Mouse (Mus musculus) ES-Bruce4 (cell line): ENCODE results near the gene Pdgfa. TPM values are rescaled to one million over a fixed set of nuclear protein-coding genes. Genes with fewer than 3 reads are reported as not detected.

Experiments used
- H3K27ac ChIP-seq: 2 replicates; pipeline ENCODE4 v1.5.1; 2012; ENCODE audit warnings: low read length, inconsistent platforms; ENCODE audit not compliant: insufficient read depth
- H3K27me3 ChIP-seq: 2 replicates; pipeline ENCODE4 v1.6.1; 2012; ENCODE audit warnings: mild to moderate bottlenecking, low read length, inconsistent platforms; ENCODE audit not compliant: control insufficient read depth, poor library complexity, insufficient read depth, severe bottlenecking
- H3K36me3 ChIP-seq: 2 replicates; pipeline ENCODE4 v1.6.1; 2012; ENCODE audit warnings: inconsistent platforms, mild to moderate bottlenecking, low read length, moderate library complexity; ENCODE audit not compliant: control insufficient read depth, poor library complexity, insufficient read depth, severe bottlenecking
- H3K4me1 ChIP-seq: one replicate; pipeline ENCODE4 v1.8.1; 2011; ENCODE audit warnings: low read length; ENCODE audit not compliant: control insufficient read depth, insufficient read depth
- H3K4me3 ChIP-seq: 2 replicates; pipeline ENCODE4 v1.5.1; 2011; ENCODE audit warnings: low read depth, mild to moderate bottlenecking, low read length
- H3K9ac ChIP-seq: 2 replicates; pipeline ENCODE4 v1.6.1; 2012; ENCODE audit warnings: low read depth, mild to moderate bottlenecking, inconsistent platforms; ENCODE audit not compliant: poor library complexity, severe bottlenecking
- H3K9me3 ChIP-seq: replicated peaks from 2 replicates; pipeline ENCODE4 v1.6.1; 2012; ENCODE audit warnings: mild to moderate bottlenecking, low read length, inconsistent platforms; ENCODE audit not compliant: control insufficient read depth, poor library complexity, insufficient read depth, severe bottlenecking
- CTCF ChIP-seq: IDR thresholded peaks from one replicate; pipeline ENCODE4 v1.8.1; 2011; ENCODE audit warnings: low read depth, low read length
- EP300 ChIP-seq: IDR thresholded peaks from 2 replicates; pipeline ENCODE4 v1.6.1; 2011; ENCODE audit warnings: low read depth, low read length; ENCODE audit not compliant: insufficient read depth
- POLR2A ChIP-seq: IDR thresholded peaks from one replicate; pipeline ENCODE4 v1.8.1; 2011; ENCODE audit warnings: low read length; ENCODE audit not compliant: insufficient read depth
- polyA plus RNA-seq: library from polyadenylated mRNA; stranded (reverse); fragments of >200 nt; gene quantifications from 2 replicates; pipeline ENCODE4 v1.2.4, GENCODE M21; 2011; ENCODE audit warnings: low read depth; ENCODE audit not compliant: missing spikeins, insufficient read depth, insufficient read length

The Pdgfa gene
- polyA plus RNA-seq, 1 experiment: 48.7 TPM

DNA sequence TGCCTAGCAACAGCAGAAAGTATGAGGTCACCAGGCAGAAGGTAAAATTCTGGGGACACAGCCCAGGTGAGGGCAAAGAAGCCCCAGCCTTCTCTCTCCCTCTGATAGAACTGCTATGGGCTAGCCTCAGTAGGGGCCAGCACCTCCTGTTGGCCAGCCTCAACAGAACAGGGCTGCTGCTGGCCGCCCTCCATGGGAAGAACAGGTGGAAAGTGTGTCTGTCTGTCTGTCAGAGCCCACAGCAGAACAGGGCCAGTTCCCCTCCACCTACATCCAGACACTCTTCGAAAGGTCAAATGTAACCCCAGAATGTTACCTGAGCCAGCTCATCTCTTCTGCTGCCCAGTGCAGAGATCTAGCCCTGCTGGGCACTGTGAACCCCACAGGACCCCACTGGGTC, 45.9 kb downstream of the Pdgfa start:
- Histone ChIP-seq H3K4me3 (no peak overlapping the region), H3K9me3 (no peaks in the 10 kb centered on the region), H3K36me3 (no peaks in the 10 kb centered on the region), H3K4me1 (no peaks in the 10 kb centered on the region), H3K9ac (no peak overlapping the region), H3K27me3 (no peaks in the 10 kb centered on the region), H3K27ac (no peak overlapping the region)
- TF ChIP-seq EP300 (no peak), CTCF (no peak), POLR2A (no peak)

- Histone ChIP-seq H3K9me3 (no peaks in the 10 kb centered on the region), H3K27me3 (no peaks in the 10 kb centered on the region), H3K27ac (no peak overlapping the region), H3K9ac (no peak overlapping the region), H3K36me3 (no peaks in the 10 kb centered on the region), H3K4me1 (no peaks in the 10 kb centered on the region), H3K4me3 (no peak overlapping the region)
- TF ChIP-seq CTCF (no peak), POLR2A (no peak), EP300 (no peak)
Observed at GRCm38 (mm10) chr5:138949165-138949564, 48.0 kb downstream of the Pdgfa start.

GRCm38 (mm10) chr5:138948031-138948980, 48.9 kb downstream of the Pdgfa start:
- H3K27ac ChIP-seq: no peak overlapping the region
- TF ChIP-seq CTCF: no peak
- no peak for TF ChIP-seq EP300
- TF ChIP-seq POLR2A: no peak

DNA sequence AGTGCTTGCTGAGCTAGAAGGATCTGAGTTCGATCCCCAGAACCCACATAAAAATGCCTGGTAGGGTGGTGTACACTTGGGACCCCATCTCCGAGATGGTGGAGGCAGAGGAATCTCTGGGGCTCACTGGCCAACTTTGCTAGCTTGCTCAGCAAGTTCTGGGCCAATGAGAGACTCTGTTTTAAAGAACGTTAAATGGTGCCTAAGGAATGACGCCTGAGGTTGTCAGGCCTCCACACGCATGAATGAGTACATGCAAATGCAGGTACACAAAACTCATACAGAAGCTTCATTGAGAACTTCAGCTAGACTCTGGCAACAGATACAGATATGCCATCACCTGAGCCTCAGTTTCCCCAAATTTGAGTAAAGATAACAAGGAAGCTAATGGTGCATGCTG, 49.7 kb downstream of the Pdgfa start:
- Histone ChIP-seq H3K9ac (no peak overlapping the region), H3K27ac (no peak overlapping the region), H3K4me1 (no peaks in the 10 kb centered on the region), H3K9me3 (no peaks in the 10 kb centered on the region), H3K4me3 (no peak overlapping the region), H3K27me3 (no peaks in the 10 kb centered on the region), H3K36me3 (no peaks in the 10 kb centered on the region)
- no peak for TF ChIP-seq CTCF
- no peak for TF ChIP-seq POLR2A
- TF ChIP-seq EP300: no peak

More at GRCm38 (mm10) chr5:138948031-138948980, 48.9 kb downstream of the Pdgfa start:
- no peak overlapping the region for H3K9ac ChIP-seq
- H3K27me3 ChIP-seq: no peaks in the 10 kb centered on the region
- H3K36me3 ChIP-seq: no peaks in the 10 kb centered on the region
- no peaks in the 10 kb centered on the region for H3K9me3 ChIP-seq
- H3K4me3 ChIP-seq: no peak overlapping the region
- no peaks in the 10 kb centered on the region for H3K4me1 ChIP-seq

DNA sequence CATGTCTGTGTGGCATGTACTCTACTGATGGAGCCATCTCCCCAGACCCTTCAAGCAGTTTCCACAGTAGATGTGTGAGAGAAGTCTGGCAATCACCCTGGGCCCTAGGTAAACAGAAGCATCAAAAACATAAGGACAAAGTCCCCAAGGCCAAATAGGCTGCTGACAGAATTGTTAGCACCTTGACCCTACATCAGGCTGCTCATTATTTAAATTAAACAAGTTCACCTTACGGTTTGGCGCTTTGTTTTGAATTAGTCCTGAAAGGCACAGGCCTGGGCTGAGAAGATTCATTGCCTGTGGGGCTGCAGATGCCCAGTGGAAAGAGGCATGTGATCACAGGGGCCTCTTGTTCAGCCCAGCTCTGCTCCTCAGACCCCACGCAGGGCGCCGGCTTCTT, 50.2 kb downstream of the Pdgfa start:
- TF ChIP-seq CTCF (no peak), EP300 (no peak), POLR2A (no peak)
- no peaks in the 10 kb centered on the region for H3K9me3 ChIP-seq
- H3K27ac ChIP-seq: no peak overlapping the region
- no peaks in the 10 kb centered on the region for H3K36me3 ChIP-seq
- H3K4me1 ChIP-seq: no peaks in the 10 kb centered on the region
- no peak overlapping the region for H3K9ac ChIP-seq
- H3K4me3 ChIP-seq: no peak overlapping the region
- no peaks in the 10 kb centered on the region for H3K27me3 ChIP-seq

DNA sequence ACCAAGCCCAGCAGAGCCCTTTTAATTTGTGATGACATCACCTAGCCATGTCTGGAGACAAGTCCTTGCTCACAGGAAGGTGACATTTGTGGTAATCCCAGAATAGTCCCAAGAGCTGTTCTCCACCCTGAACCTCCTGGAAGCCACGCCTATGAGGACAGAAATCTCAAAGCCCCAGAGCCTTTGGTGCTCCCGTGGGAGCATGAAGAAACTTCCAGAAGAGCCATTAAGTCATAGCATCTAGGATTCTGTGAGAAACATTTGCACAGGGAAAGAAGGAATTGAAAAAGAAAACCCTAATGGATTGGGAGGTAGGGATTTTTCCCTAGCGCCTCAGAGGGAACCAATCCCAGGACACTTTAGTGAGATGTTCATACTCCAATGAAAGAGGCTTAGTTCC, 52.2 kb downstream of the Pdgfa start:
- no peaks in the 10 kb centered on the region for H3K4me1 ChIP-seq
- H3K4me3 ChIP-seq: no peak overlapping the region
- H3K27me3 ChIP-seq: no peaks in the 10 kb centered on the region
- no peak overlapping the region for H3K27ac ChIP-seq
- TF ChIP-seq EP300 (no peak), POLR2A (no peak), CTCF (no peak)
- H3K36me3 ChIP-seq: no peaks in the 10 kb centered on the region
- H3K9me3 ChIP-seq: no peaks in the 10 kb centered on the region
- no peak overlapping the region for H3K9ac ChIP-seq
